In the genomic region with DNA sequence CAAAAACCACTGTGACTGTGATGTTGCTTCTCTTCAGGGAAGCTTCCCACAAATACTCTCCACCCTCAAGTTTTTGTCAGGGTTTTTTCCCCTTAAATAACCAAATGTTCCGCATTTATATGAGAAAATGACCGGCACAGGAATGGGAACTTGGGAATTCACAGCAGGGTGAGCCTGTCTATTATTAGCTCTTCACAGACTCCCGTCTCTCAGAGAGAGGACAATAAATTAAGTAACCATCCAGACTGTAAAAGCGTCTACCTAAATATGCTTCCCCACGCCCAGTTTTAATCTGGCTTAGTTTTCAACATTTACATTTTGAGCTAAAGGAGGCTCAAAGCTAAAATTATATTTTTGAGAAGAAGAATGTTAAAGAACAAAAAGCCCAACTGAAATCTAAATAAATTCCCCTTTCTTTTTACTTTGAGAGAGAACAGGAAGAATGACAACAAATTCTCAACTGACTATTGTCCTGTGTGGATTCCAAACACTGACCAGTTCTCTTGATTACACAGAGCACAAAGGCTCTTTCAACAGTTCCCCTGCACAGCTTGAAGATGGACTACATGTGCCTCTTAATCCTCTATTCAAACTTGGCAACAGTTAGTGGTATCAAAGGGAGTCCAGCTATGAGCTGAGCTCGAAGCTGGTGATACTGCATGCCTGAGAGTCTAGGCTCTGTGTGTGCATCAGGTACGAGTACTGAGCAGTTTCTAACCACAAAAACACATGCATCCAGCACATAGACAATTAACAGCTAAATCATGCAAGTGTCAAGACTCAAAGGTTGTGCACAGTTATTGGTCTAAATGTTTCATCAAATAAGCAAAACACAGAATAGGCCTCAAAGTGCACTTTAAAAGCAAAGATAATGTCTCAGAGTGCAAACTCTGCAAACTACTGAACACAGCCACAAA, we compare ENCODE assay signal across 9 mouse cellular contexts.
A peak's percentile ranks its signal among the peaks of the same experiment; 100 is the strongest.
DNase-seq lines count a peak whose midpoint lies in the region; ATAC-seq and TF ChIP-seq lines count a peak whose summit lies in the region.
"Had no signal": no experiment of that assay in that cellular context is flagged by ENCODE, and none has a peak within 500 bp of the region (broad histone marks: within the 10 kb centered on the region; RNA-seq: fewer than 3 reads in every experiment).

No protein-coding gene starts in this region.

- peaks cover 33% of the 10 kb centered on the region for H3K4me1 ChIP-seq in forebrain, embryonic 13.5 days

- intact Hi-C loops in gastrocnemius, adult 2 months (cut with DNase I): no loop called here
- intact Hi-C loops in gastrocnemius, postnatal 36 days (cut with DNase I): no loop called here

- no peak for TF ChIP-seq CTCF in gastrocnemius, adult 2 months (IDR thresholded peaks at IDR 0.05)

- no peaks in the 10 kb centered on the region for H3K9me3 ChIP-seq in forebrain, embryonic 13.5 days (replicated peaks)

- WGBS in forebrain, embryonic 13.5 days: 3% methylated on average over 7 of the region's 7 CpGs

- H3K27ac ChIP-seq in gastrocnemius, adult 2 months: peak overlapping the region; percentile 29; the same call in 1 of the 2 replicates
- peak overlapping the region; percentile 71 for H3K27ac ChIP-seq in forebrain, embryonic 13.5 days

- no peak overlapping the region for H3K4me3 ChIP-seq in gastrocnemius, adult 2 months
- no peak overlapping the region for H3K4me3 ChIP-seq in forebrain, embryonic 13.5 days

- H3K4me2 ChIP-seq in forebrain, embryonic 13.5 days: peak overlapping the region; percentile 29

- peak; percentile 70; the same call in 1 of the 2 replicates for ATAC-seq in forebrain, embryonic 13.5 days
- ATAC-seq in erythroid progenitor cell, adult 5-6 weeks (replicated peaks; ENCODE audit: low FRiP score, poor library complexity, severe bottlenecking): no peak

- H3K36me3 ChIP-seq in forebrain, embryonic 13.5 days (ENCODE audit: poor library complexity, severe bottlenecking): no peaks in the 10 kb centered on the region

- no peak overlapping the region for H3K9ac ChIP-seq in forebrain, embryonic 13.5 days

- no peak for DNase-seq in gastrocnemius, adult 2 months
- DNase-seq in gastrocnemius, postnatal 36 days: no peak
- DNase-seq in Muller cell, postnatal 12 days (ENCODE audit: inconsistent ontology term): peak; percentile 92
- DNase-seq in mesoderm, embryonic 11.5 days (ENCODE audit: low read depth, low spot score): peak; percentile 62
- no peak for DNase-seq in right cerebral cortex, adult 2 months (ENCODE audit: low spot score in 2 of 2)
- DNase-seq in gastrocnemius, adult 18-20 months (ENCODE audit: low spot score): no peak
- DNase-seq: left cerebral cortex, postnatal 4 days had no signal

- H3K27me3 ChIP-seq in forebrain, embryonic 13.5 days: no peaks in the 10 kb centered on the region

Comparison
In these comparisons a context has a peak if more than half of its experiments do, and no peak if none do; other contexts are left out.
1. DNase-seq: peak in Muller cell, postnatal 12 days (single experiment) and mesoderm, embryonic 11.5 days (single experiment); none in gastrocnemius, adult 2 months (single experiment), gastrocnemius, postnatal 36 days (0 of 2), right cerebral cortex, adult 2 months (0 of 2) and gastrocnemius, adult 18-20 months (single experiment).